ENCODE assay signal across 8 mouse cellular contexts in the genomic region with DNA sequence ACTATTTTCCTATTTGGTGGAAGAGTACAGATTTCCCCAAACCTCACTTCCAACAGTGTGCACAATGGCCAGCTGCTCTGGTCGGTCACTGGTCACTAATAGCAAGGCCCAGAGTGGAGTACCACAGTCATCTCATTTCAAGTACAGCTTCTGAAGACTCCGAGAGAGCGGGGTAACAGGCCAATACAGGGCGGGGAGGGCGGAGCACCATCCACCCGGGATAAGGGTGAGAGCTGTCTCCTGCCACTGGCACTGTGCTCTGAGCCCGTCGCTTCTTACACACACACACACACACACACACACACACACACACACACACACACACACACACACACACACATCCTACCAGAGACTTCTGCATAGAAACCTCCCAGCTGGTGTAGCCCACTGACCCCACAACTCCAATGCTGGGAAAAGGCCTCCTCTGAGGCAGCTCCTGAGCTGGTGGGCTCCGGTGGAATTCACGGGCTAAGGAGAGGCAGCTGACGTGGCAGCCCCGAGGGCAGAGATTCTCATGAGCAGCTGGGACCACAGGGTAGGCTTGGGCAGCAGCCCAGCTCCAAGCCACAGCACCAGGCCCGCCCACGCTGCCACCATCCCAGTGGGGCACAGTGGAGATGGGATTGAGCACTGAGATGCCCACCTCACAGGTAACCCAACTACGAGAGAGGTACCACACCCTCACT. TPM values are rescaled to one million over a fixed set of nuclear protein-coding genes. Genes with fewer than 3 reads are reported as not detected.
A peak's percentile ranks its signal among the peaks of the same experiment; 100 is the strongest.
DNase-seq lines count a peak whose midpoint lies in the region; ATAC-seq and TF ChIP-seq lines count a peak whose summit lies in the region.

No protein-coding gene starts in this region.

- WGBS in intestine, postnatal 0 days = 53% methylated on average over 15 of the region's 15 CpGs

- H3K4me3 ChIP-seq in megakaryocyte, embryonic 14.5 days (replicated peaks) = peak overlapping the region; percentile 75
- no peak overlapping the region for H3K4me3 ChIP-seq in embryonic fibroblast, embryonic 13.5 days (ENCODE audit: insufficient read depth, low read length)
- no peak overlapping the region for H3K4me3 ChIP-seq in intestine, postnatal 0 days (ENCODE audit: low read depth, low read length)

- H3K36me3 ChIP-seq in megakaryocyte, embryonic 14.5 days (replicated peaks; ENCODE audit: low read length) = peaks cover 94% of the 10 kb centered on the region
- H3K36me3 ChIP-seq in intestine, postnatal 0 days (ENCODE audit: control insufficient read depth, insufficient read depth) = peaks cover 23% of the 10 kb centered on the region

- TF ChIP-seq POLR2A in embryonic fibroblast, embryonic 13.5 days (IDR thresholded peaks at IDR 0.05; ENCODE audit: low read depth, low read length) = no peak

- no peaks in the 10 kb centered on the region for H3K9me3 ChIP-seq in megakaryocyte, embryonic 14.5 days
- H3K9me3 ChIP-seq in intestine, postnatal 0 days (ENCODE audit: control insufficient read depth) = no peaks in the 10 kb centered on the region

- ATAC-seq in megakaryocyte, adult 5-6 weeks (ENCODE audit: poor library complexity, severe bottlenecking) = no peak
- 0 out of 2 replicates have a peak, but pooled peaks have one; percentile 1 for ATAC-seq in intestine, postnatal 0 days

- H3K27me3 ChIP-seq in megakaryocyte, embryonic 14.5 days (replicated peaks) = no peaks in the 10 kb centered on the region
- no peaks in the 10 kb centered on the region for H3K27me3 ChIP-seq in intestine, postnatal 0 days (replicated peaks; ENCODE audit: control insufficient read depth, insufficient read depth, low read length)

- H3K9ac ChIP-seq in intestine, postnatal 0 days (ENCODE audit: low read depth, low read length) = peak overlapping the region; percentile 34; the same call in 1 of the 2 replicates

- H3K4me1 ChIP-seq in megakaryocyte, embryonic 14.5 days = peaks cover 92% of the 10 kb centered on the region
- peaks cover 29% of the 10 kb centered on the region for H3K4me1 ChIP-seq in embryonic fibroblast, embryonic 13.5 days (ENCODE audit: control insufficient read depth, insufficient read depth, low read length)
- peaks cover 27% of the 10 kb centered on the region for H3K4me1 ChIP-seq in intestine, postnatal 0 days (replicated peaks; ENCODE audit: control insufficient read depth, insufficient read depth, low read length)

- no peak for TF ChIP-seq CTCF in embryonic fibroblast, embryonic 13.5 days (IDR thresholded peaks at IDR 0.05; ENCODE audit: borderline replicate concordance, insufficient read depth, low read length)
- TF ChIP-seq CTCF in intestine, postnatal 0 days (IDR thresholded peaks at IDR 0.05; ENCODE audit: low read depth) = no peak

- H3K27ac ChIP-seq in embryonic fibroblast, embryonic 13.5 days (ENCODE audit: insufficient read depth, low read length) = peak overlapping the region; percentile 29
- 0 out of 2 replicates have a peak overlapping the region, but pooled peaks have one; percentile 54 for H3K27ac ChIP-seq in intestine, postnatal 0 days (ENCODE audit: low read depth, low read length)

- DNase-seq in neural tube, embryonic 10.5 days (ENCODE audit: extremely low spot score, low spot score) = peak; percentile 54
- no peak for DNase-seq in frontal cortex, postnatal 10 days (ENCODE audit: low spot score in 2 of 2)
- DNase-seq in thymus, postnatal 25 days = no peak
- no peak for DNase-seq in thymus, postnatal 36 days

- H3K4me2 ChIP-seq in intestine, postnatal 0 days (replicated peaks; ENCODE audit: low read depth) = peak overlapping the region; percentile 41

RNA-seq across cellular contexts. Expression of a gene that starts 8.9 kb away (rescaled TPM):
- 1,319 and 1,886 TPM in 2 replicates for polyA plus RNA-seq in megakaryocyte, embryonic 14.5 days (2012; ENCODE audit: insufficient read depth, low replicate concordance)
- total RNA-seq in megakaryocyte, adult 5-6 weeks (2015) = 749 and 768 TPM in 2 replicates
- 859 and 871 TPM in 2 replicates for total RNA-seq in megakaryocyte, adult 5-6 weeks (2017)
- 388 and 402 TPM in 2 replicates for polyA plus RNA-seq in embryonic fibroblast, embryonic 13.5 days (2011; ENCODE audit: insufficient read length, low read depth, missing spikeins)
- 245 and 265 TPM in 2 replicates for polyA plus RNA-seq in intestine, postnatal 0 days (2015; fragmentation: Nextera tagmentation; extraction: Ambion mirVana)

RNA-seq across cellular contexts. Expression of a gene that starts 17.3 kb away (rescaled TPM):
- not detected in 2 replicates for polyA plus RNA-seq in megakaryocyte, embryonic 14.5 days (2012; ENCODE audit: insufficient read depth, low replicate concordance)
- not detected in 2 replicates for total RNA-seq in megakaryocyte, adult 5-6 weeks (2015)
- total RNA-seq in megakaryocyte, adult 5-6 weeks (2017) = 0.08 TPM in 1 of 2 replicates, not detected in the other
- polyA plus RNA-seq in embryonic fibroblast, embryonic 13.5 days (2011; ENCODE audit: insufficient read length, low read depth, missing spikeins) = 9.5 and 16.6 TPM in 2 replicates
- polyA plus RNA-seq in intestine, postnatal 0 days (2015; fragmentation: Nextera tagmentation; extraction: Ambion mirVana) = 37.1 and 37.3 TPM in 2 replicates

RNA-seq across cellular contexts. Expression of a gene that starts 38.9 kb away (rescaled TPM):
- polyA plus RNA-seq in megakaryocyte, embryonic 14.5 days (2012; ENCODE audit: insufficient read depth, low replicate concordance) = 32.1 and 34.9 TPM in 2 replicates
- 6.8 and 11.1 TPM in 2 replicates for total RNA-seq in megakaryocyte, adult 5-6 weeks (2015)
- total RNA-seq in megakaryocyte, adult 5-6 weeks (2017) = 8.7 and 9.9 TPM in 2 replicates
- polyA plus RNA-seq in embryonic fibroblast, embryonic 13.5 days (2011; ENCODE audit: insufficient read length, low read depth, missing spikeins) = 31.1 and 31.5 TPM in 2 replicates
- polyA plus RNA-seq in intestine, postnatal 0 days (2015; fragmentation: Nextera tagmentation; extraction: Ambion mirVana) = 36.9 and 38.9 TPM in 2 replicates

RNA-seq across cellular contexts. Expression of a gene that starts 43.0 kb away (rescaled TPM):
- not detected in 2 replicates for polyA plus RNA-seq in megakaryocyte, embryonic 14.5 days (2012; ENCODE audit: insufficient read depth, low replicate concordance)
- not detected in 2 replicates for total RNA-seq in megakaryocyte, adult 5-6 weeks (2015)
- not detected in 2 replicates for total RNA-seq in megakaryocyte, adult 5-6 weeks (2017)
- 1.1 TPM in 1 of 2 replicates, not detected in the other for polyA plus RNA-seq in embryonic fibroblast, embryonic 13.5 days (2011; ENCODE audit: insufficient read length, low read depth, missing spikeins)
- polyA plus RNA-seq in intestine, postnatal 0 days (2015; fragmentation: Nextera tagmentation; extraction: Ambion mirVana) = 15.5 and 15.6 TPM in 2 replicates

RNA-seq across cellular contexts. Expression of a gene that starts 45.7 kb away (rescaled TPM):
- 0.31 TPM in 1 of 2 replicates, not detected in the other for polyA plus RNA-seq in megakaryocyte, embryonic 14.5 days (2012; ENCODE audit: insufficient read depth, low replicate concordance)
- 1.5 and 1.9 TPM in 2 replicates for total RNA-seq in megakaryocyte, adult 5-6 weeks (2015)
- total RNA-seq in megakaryocyte, adult 5-6 weeks (2017) = 0.18 and 0.57 TPM in 2 replicates
- 0.40 and 0.76 TPM in 2 replicates for polyA plus RNA-seq in embryonic fibroblast, embryonic 13.5 days (2011; ENCODE audit: insufficient read length, low read depth, missing spikeins)
- polyA plus RNA-seq in intestine, postnatal 0 days (2015; fragmentation: Nextera tagmentation; extraction: Ambion mirVana) = 0.31 and 0.50 TPM in 2 replicates

Comparison
In these comparisons a context has a peak if more than half of its experiments do, and no peak if none do; other contexts are left out.
1. RNA of a gene that starts 17.3 kb away (polyA plus RNA-seq): 37.1 to 37.3 TPM in intestine, postnatal 0 days and 9.5 to 16.6 TPM in embryonic fibroblast, embryonic 13.5 days; not detected in megakaryocyte, embryonic 14.5 days; every median in the first group is over 10 times any median in the second.